Mouse (Mus musculus) olfactory bulb, adult 2 months (tissue): Measurements from ENCODE around the gene Aurkb. TPM values are rescaled to one million over a fixed set of nuclear protein-coding genes. Genes with fewer than 3 reads are reported as not detected.
"Not testable (repeated sequence)": the region's sequence is repeated elsewhere in the genome, so short reads cannot be mapped to it uniquely, and the experiment has no call there.

ENCODE experiments used
- H3K27ac ChIP-seq: fragments of 200-500 bp; 2 replicates; pipeline ENCODE4 v1.5.1; 2012; ENCODE audit warnings: low read depth, low read length; ENCODE audit not compliant: insufficient read depth
- H3K4me1 ChIP-seq: fragments of 200-500 bp; 2 replicates; pipeline ENCODE4 v1.6.1; 2012; ENCODE audit warnings: low read length; ENCODE audit not compliant: control insufficient read depth, insufficient read depth
- H3K4me3 ChIP-seq: fragments of 200-500 bp; 2 replicates; pipeline ENCODE4 v1.5.1; 2012; ENCODE audit warnings: mild to moderate bottlenecking, low read depth, low read length, moderate library complexity; ENCODE audit not compliant: insufficient read depth
- CTCF ChIP-seq: fragments of 200-500 bp; IDR thresholded peaks from 2 replicates; pipeline ENCODE4 v1.5.1; 2012; ENCODE audit warnings: low read depth, mild to moderate bottlenecking, low read length, moderate library complexity; ENCODE audit not compliant: insufficient read depth
- POLR2A ChIP-seq: fragments of 200-500 bp; IDR thresholded peaks from 2 replicates; pipeline ENCODE4 v1.6.1; 2012; ENCODE audit warnings: mild to moderate bottlenecking, low read depth, low read length, moderate library complexity; ENCODE audit not compliant: insufficient read depth
- WGBS: fragments of 180-500 bp; shearing (Covaris S2); methylation state at CpG from one replicate; pipeline ENCODE4 v1.1.7; 2018; 5-methylcytosine and 5-hydroxymethylcytosine counted together
- polyA plus RNA-seq: library from polyadenylated mRNA; stranded (reverse); fragments of >200 nt; gene quantifications from 2 replicates; pipeline ENCODE4 v1.2.4, GENCODE M21; 2012; ENCODE audit warnings: low replicate concordance; ENCODE audit not compliant: missing spikeins, insufficient read depth, insufficient read length

Aurkb gene
- polyA plus RNA-seq, result not detected in 2 replicates

GRCm38 (mm10) chr11:69045531-69046394, at the start of gene Aurkb:
Gene Aurkb (plus strand): TSS chr11:69045647.
- H3K4me1 ChIP-seq, result peaks cover 4% of the 10 kb centered on the region
- TF ChIP-seq CTCF (no peak), POLR2A (no peak)
- 1% methylated on average over 54 of the region's 54 CpGs for WGBS
- H3K4me3 ChIP-seq, result peak within 1 kb of the TSS; percentile 62
- H3K27ac ChIP-seq, result no peak within 1 kb of the TSS

DNA sequence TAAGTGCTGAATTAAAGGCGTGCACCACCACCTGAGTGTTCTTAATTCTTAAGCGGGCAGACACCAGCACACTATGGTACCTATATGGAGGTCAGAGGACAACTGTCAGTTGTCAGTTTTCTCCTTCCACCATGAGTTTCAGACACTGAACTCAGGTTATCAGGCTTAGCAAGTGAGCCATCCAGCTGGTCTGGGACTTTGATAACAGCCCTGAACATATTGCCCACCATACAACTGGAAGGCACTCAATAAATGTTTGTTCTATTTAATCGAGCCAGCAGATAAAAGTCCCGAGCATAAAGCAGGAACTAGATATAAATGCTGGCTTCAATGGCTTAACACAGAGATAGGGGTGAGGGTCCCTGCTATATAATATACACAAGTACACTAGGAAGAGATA, 48.4 kb upstream of the Aurkb start:
- no peaks in the 10 kb centered on the region for H3K4me1 ChIP-seq
- 97% methylated on average over 4 of the region's 4 CpGs for WGBS
- no peak for TF ChIP-seq POLR2A
- TF ChIP-seq CTCF, result no peak

DNA sequence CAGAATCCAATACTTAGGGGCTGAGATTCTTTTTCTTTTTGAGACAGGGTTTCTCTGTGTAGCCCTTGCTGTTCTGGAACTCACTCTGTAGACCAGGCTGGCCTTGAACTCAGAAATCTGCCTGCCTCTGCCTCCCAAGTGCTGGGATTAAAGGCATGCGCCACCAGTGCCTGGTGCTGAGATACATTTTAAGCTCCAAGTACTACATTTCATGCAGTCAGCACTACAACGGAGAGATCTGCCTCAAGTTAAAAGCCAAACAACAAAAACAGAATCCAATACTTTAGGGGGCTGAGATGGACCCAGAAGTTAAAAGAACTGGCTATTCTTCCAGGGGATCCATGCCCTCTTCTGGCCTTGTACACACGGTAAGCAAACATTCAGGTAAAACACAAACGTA, 42.7 kb upstream of the Aurkb start:
- not testable (repeated sequence) for H3K4me1 ChIP-seq, H3K4me3 ChIP-seq, H3K27ac ChIP-seq
- WGBS, result 95% methylated on average over 4 of the region's 4 CpGs

More for the DNA sequence above, 48.4 kb upstream of the Aurkb start:
- H3K4me3 ChIP-seq, result no peak overlapping the region
- no peak overlapping the region for H3K27ac ChIP-seq

DNA sequence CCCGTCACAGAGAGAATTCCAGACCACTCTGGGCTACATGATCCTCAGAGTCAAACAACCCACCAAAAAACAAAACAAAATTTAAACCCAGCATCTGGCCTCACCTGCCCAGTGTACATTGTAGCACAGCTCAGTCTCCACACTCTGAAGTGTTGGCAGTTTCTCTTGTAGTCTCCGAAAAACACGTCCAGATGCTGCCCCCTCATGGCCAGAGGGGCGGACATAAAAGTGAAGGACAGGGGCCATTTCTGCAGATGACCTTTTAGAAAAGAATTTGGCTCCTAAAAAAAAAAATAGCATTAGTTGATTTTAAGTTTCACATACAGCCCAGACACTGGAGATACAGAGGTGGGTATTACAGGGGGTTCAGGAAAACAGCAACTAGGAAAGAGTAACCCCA, 41.9 kb upstream of the Aurkb start:
- no peak overlapping the region for H3K4me3 ChIP-seq
- H3K27ac ChIP-seq, result no peak overlapping the region
- WGBS, result 57% methylated on average over 4 of the region's 4 CpGs
- H3K4me1 ChIP-seq, result no peaks in the 10 kb centered on the region
- no peak for TF ChIP-seq CTCF
- TF ChIP-seq POLR2A, result no peak

DNA sequence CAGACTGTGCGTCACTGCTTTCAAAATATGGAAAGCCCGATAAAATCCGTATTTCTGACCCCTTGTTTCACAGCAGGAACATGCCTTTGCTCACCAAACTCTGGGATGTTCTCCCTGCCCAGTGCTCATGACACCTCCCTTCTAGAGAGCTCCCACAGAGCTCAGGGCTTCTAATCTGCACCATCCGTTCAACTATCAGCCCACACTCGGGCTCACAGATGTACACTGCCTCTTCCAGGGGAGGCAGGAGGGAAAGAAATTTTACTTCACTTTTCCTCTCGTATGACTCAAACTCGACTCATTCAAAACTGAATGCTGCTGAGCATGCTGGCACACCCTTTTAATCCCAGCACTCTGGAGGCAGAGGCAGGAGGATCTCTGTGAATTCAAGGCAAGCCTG, 40.3 kb upstream of the Aurkb start:
- Histone ChIP-seq H3K4me1 (no peaks in the 10 kb centered on the region), H3K4me3 (no peak overlapping the region), H3K27ac (no peak overlapping the region)
- 76% methylated on average over 7 of the region's 7 CpGs for WGBS
- TF ChIP-seq POLR2A (no peak), CTCF (no peak)

DNA sequence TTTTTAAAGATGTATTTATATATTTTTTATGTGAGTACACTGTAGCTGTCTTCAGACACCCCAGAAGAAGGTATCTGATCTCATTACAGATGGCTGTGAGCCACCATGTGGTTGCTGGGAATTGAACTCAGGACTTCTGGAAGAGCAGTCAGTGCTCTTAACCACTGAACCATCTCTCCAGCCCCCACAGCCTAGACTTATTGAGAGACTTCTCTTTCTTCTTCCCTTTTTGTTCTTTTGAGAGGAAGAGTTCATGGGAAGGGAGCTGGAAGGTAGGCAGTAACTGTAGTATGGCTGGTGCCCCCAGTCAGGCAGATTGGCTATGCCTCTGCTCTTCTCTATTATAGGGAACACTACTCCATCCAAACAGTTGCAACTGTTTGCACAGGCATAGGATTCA, 38.9 kb upstream of the Aurkb start:
- not testable (repeated sequence) for H3K27ac ChIP-seq, H3K4me3 ChIP-seq, H3K4me1 ChIP-seq

- no peak for TF ChIP-seq CTCF
- peak; percentile 62 for TF ChIP-seq POLR2A
- 8% methylated on average over 38 of the region's 38 CpGs for WGBS
- H3K4me1 ChIP-seq, result no peaks in the 10 kb centered on the region
- no peak within 1 kb of the TSS for H3K27ac ChIP-seq
- peak within 1 kb of the TSS; percentile 80 for H3K4me3 ChIP-seq
These were observed 37.0 kb upstream of the Aurkb start, which contains the start of gene Pfas for GRCm38 (mm10) chr11:69008182-69009121. Gene Pfas (minus strand): TSS chr11:69008460.

DNA sequence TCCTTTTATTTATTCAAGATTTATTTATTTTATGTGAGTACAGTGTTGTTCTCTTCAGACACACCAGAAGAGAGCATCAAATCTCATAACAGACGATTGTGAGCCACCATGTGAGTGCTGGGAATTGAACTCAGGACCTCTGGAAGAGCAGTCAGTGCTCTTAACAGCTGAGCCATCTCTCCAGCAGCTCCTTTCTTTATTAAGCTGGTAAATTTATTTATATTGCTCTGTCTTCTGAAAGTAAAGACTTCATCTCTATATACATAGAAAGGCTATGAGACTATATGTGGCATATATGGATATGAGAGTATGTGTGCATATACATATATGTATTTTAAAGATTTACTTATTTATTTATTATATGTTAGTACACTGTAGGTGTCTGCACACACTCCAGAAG, 35.9 kb upstream of the Aurkb start:
- H3K27ac ChIP-seq, result no peak overlapping the region
- H3K4me1 ChIP-seq, result no peaks in the 10 kb centered on the region
- TF ChIP-seq POLR2A, result no peak
- no peak for TF ChIP-seq CTCF
- no peak overlapping the region for H3K4me3 ChIP-seq
- WGBS, result 90% methylated on average over 1 of the region's 1 CpGs
